Mouse (Mus musculus) myocyte (in vitro differentiated cells): ENCODE data around the gene Gm20388. TPM values are rescaled to one million over a fixed set of nuclear protein-coding genes. Genes with fewer than 3 reads are reported as not detected.
"Not testable (repeated sequence)": the region's sequence is repeated elsewhere in the genome, so short reads cannot be mapped to it uniquely, and the experiment has no call there.

Experiments
- H3K27me3 ChIP-seq: one replicate; pipeline ENCODE4 v1.6.1; 2011; ENCODE audit not compliant: control insufficient read depth, insufficient read depth, insufficient read length
- H3K36me3 ChIP-seq: one replicate; pipeline ENCODE4 v1.6.1; 2011; ENCODE audit not compliant: control insufficient read depth, insufficient read depth
- H3K4me2 ChIP-seq: one replicate; pipeline ENCODE4 v1.6.1; 2011; ENCODE audit warnings: low read depth, control low read depth
- H3K4me3 ChIP-seq: one replicate; pipeline ENCODE4 v1.5.1; 2011; ENCODE audit warnings: mild to moderate bottlenecking, control low read depth, moderate library complexity
- H3K79me2 ChIP-seq: one replicate; pipeline ENCODE4 v1.6.1; 2011; ENCODE audit not compliant: control insufficient read depth, insufficient read depth
- H3ac ChIP-seq: one replicate; pipeline ENCODE4 v1.6.1; 2011; ENCODE audit not compliant: control insufficient read depth, insufficient read length
- CEBPB ChIP-seq: IDR thresholded peaks from 2 replicates; pipeline ENCODE4 v1.6.1; 2011; ENCODE audit warnings: mild to moderate bottlenecking, moderate library complexity; ENCODE audit not compliant: poor library complexity, insufficient read depth, severe bottlenecking
- E2F4 ChIP-seq: IDR thresholded peaks from one replicate; pipeline ENCODE4 v1.6.1; 2011; ENCODE audit warnings: mild to moderate bottlenecking, control low read depth, moderate library complexity; ENCODE audit not compliant: insufficient read depth
- MAX ChIP-seq: IDR thresholded peaks from one replicate; pipeline ENCODE4 v1.6.1; 2011; ENCODE audit warnings: low read depth, mild to moderate bottlenecking, control low read depth
- MYOD1 ChIP-seq, 3 experiments: IDR thresholded peaks; one replicate each; pipeline ENCODE4 v1.6.1; 2011; ENCODE audit warnings: control low read depth in 2 of 3, low read depth in 2 of 3, mild to moderate bottlenecking in 2 of 3, moderate library complexity in 1 of 3; ENCODE audit not compliant: insufficient read length in 2 of 3, control insufficient read depth in 1 of 3
- MYOG ChIP-seq, 3 experiments: IDR thresholded peaks; one replicate each; pipeline ENCODE4 v1.6.1; 2011; ENCODE audit warnings: control low read depth in 2 of 3, low read depth in 2 of 3, mild to moderate bottlenecking in 2 of 3; ENCODE audit not compliant: insufficient read length in 2 of 3, control insufficient read depth in 1 of 3, insufficient read depth in 1 of 3
- POLR2A ChIP-seq: IDR thresholded peaks from one replicate; pipeline ENCODE4 v1.6.1; 2011; ENCODE audit warnings: low read depth, mild to moderate bottlenecking, control low read depth, moderate library complexity; ENCODE audit not compliant: insufficient read length
- POLR2AphosphoS2 ChIP-seq: IDR thresholded peaks from one replicate; pipeline ENCODE4 v1.6.1; 2011; ENCODE audit warnings: low read depth, control low read depth; ENCODE audit not compliant: insufficient read length
- REST ChIP-seq: IDR thresholded peaks from one replicate; pipeline ENCODE4 v1.6.1; 2011; ENCODE audit warnings: mild to moderate bottlenecking, control low read depth, moderate library complexity; ENCODE audit not compliant: insufficient read depth, insufficient read length
- SRF ChIP-seq: IDR thresholded peaks from one replicate; pipeline ENCODE4 v1.6.1; 2011; ENCODE audit warnings: low read depth; ENCODE audit not compliant: control insufficient read depth, insufficient read length
- TCF12 ChIP-seq: IDR thresholded peaks from one replicate; pipeline ENCODE4 v1.6.1; 2011; ENCODE audit warnings: mild to moderate bottlenecking, control low read depth; ENCODE audit not compliant: poor library complexity, insufficient read depth, severe bottlenecking
- TCF3 ChIP-seq: IDR thresholded peaks from one replicate; pipeline ENCODE4 v1.6.1; 2011; ENCODE audit warnings: low read depth, control low read depth; ENCODE audit not compliant: insufficient read length
- USF1 ChIP-seq: IDR thresholded peaks from one replicate; pipeline ENCODE4 v1.6.1; 2011; ENCODE audit warnings: low read depth, mild to moderate bottlenecking, control low read depth, moderate library complexity
- polyA plus RNA-seq: library from polyadenylated mRNA; unstranded; fragments of >200 nt; fragmentation: generic; extraction: Trizol; gene quantifications from one replicate; pipeline ENCODE4 v1.2.1, GENCODE M21; 2012; ENCODE audit warnings: missing spikeins

Gm20388 gene
- polyA plus RNA-seq, 1 experiment, result 15.3 TPM

- Histone ChIP-seq H3K79me2 (no peaks in the 10 kb centered on the region), H3K27me3 (no peaks in the 10 kb centered on the region), H3K4me3 (no peak overlapping the region), H3K36me3 (no peaks in the 10 kb centered on the region), H3K4me2 (no peak overlapping the region), H3ac (no peak overlapping the region)
- TF ChIP-seq SRF, result no peak
- TF ChIP-seq MYOD1 (IDR thresholded peaks at IDR 0.05; ENCODE audit: control insufficient read depth in 1 of 3, insufficient read length in 2 of 3, low read depth in 2 of 3), result no peak
- no peak for TF ChIP-seq USF1
- TF ChIP-seq TCF3, result no peak
- no peak for TF ChIP-seq TCF12
- TF ChIP-seq MAX, result no peak
- no peak for TF ChIP-seq POLR2AphosphoS2
- no peak for TF ChIP-seq E2F4
- no peak for TF ChIP-seq REST
Observed at GRCm38 (mm10) chr8:123274447-123274846, 3363.8 kb downstream of the Gm20388 start.

GRCm38 (mm10) chr8:123275096-123275495 is 3364.5 kb downstream of the Gm20388 start:
- Histone ChIP-seq H3ac (no peak overlapping the region), H3K27me3 (no peaks in the 10 kb centered on the region), H3K36me3 (no peaks in the 10 kb centered on the region), H3K4me3 (no peak overlapping the region), H3K79me2 (no peaks in the 10 kb centered on the region), H3K4me2 (no peak overlapping the region)
- TF ChIP-seq SRF (no peak), CEBPB (no peak)

GRCm38 (mm10) chr8:123278445-123278844 is 3367.8 kb downstream of the Gm20388 start:
- Histone ChIP-seq H3K4me2 (no peak overlapping the region), H3K36me3 (no peaks in the 10 kb centered on the region)

GRCm38 (mm10) chr8:123279828-123280227 is 3369.2 kb downstream of the Gm20388 start:
- Histone ChIP-seq H3ac (no peak overlapping the region), H3K4me2 (no peak overlapping the region), H3K36me3 (no peaks in the 10 kb centered on the region), H3K4me3 (no peak overlapping the region), H3K79me2 (no peaks in the 10 kb centered on the region), H3K27me3 (no peaks in the 10 kb centered on the region)
- TF ChIP-seq MYOD1 (IDR thresholded peaks at IDR 0.05; ENCODE audit: control insufficient read depth in 1 of 3, insufficient read length in 2 of 3, low read depth in 2 of 3) (no peak), TCF12 (no peak), E2F4 (no peak), MAX (no peak), REST (no peak), SRF (no peak), CEBPB (no peak), POLR2AphosphoS2 (no peak), MYOG (IDR thresholded peaks at IDR 0.05; ENCODE audit: control insufficient read depth in 1 of 3, insufficient read depth in 1 of 3, insufficient read length in 2 of 3, low read depth in 2 of 3) (no peak), USF1 (no peak), POLR2A (no peak), TCF3 (no peak)

More at GRCm38 (mm10) chr8:123278445-123278844, 3367.8 kb downstream of the Gm20388 start:
- H3K79me2 ChIP-seq, result no peaks in the 10 kb centered on the region
- H3K27me3 ChIP-seq, result no peaks in the 10 kb centered on the region
- TF ChIP-seq POLR2AphosphoS2 (no peak), E2F4 (no peak), TCF3 (no peak), MAX (no peak), CEBPB (no peak), USF1 (no peak), TCF12 (no peak), MYOD1 (IDR thresholded peaks at IDR 0.05; ENCODE audit: control insufficient read depth in 1 of 3, insufficient read length in 2 of 3, low read depth in 2 of 3) (no peak), REST (no peak), SRF (no peak), MYOG (IDR thresholded peaks at IDR 0.05; ENCODE audit: control insufficient read depth in 1 of 3, insufficient read depth in 1 of 3, insufficient read length in 2 of 3, low read depth in 2 of 3) (no peak), POLR2A (no peak)
- H3K4me3 ChIP-seq, result no peak overlapping the region
- no peak overlapping the region for H3ac ChIP-seq

- no peak overlapping the region for H3ac ChIP-seq
- no peaks in the 10 kb centered on the region for H3K36me3 ChIP-seq
- no peaks in the 10 kb centered on the region for H3K27me3 ChIP-seq
- no peak for TF ChIP-seq USF1
- no peak for TF ChIP-seq TCF3
- TF ChIP-seq MYOG (IDR thresholded peaks at IDR 0.05; ENCODE audit: control insufficient read depth in 1 of 3, insufficient read depth in 1 of 3, insufficient read length in 2 of 3, low read depth in 2 of 3), result no peak
- TF ChIP-seq MYOD1 (IDR thresholded peaks at IDR 0.05; ENCODE audit: control insufficient read depth in 1 of 3, insufficient read length in 2 of 3, low read depth in 2 of 3), result no peak
- TF ChIP-seq POLR2AphosphoS2, result no peak
- TF ChIP-seq POLR2A, result no peak
- TF ChIP-seq E2F4, result no peak
- TF ChIP-seq CEBPB, result no peak
- TF ChIP-seq SRF, result no peak
- TF ChIP-seq TCF12, result no peak
- TF ChIP-seq MAX, result no peak
- TF ChIP-seq REST, result no peak
- H3K79me2 ChIP-seq, result no peaks in the 10 kb centered on the region
- no peak overlapping the region for H3K4me3 ChIP-seq
- no peak overlapping the region for H3K4me2 ChIP-seq
Observed at GRCm38 (mm10) chr8:123280302-123281094, 3369.9 kb downstream of the Gm20388 start.

- H3ac ChIP-seq, H3K36me3 ChIP-seq, H3K79me2 ChIP-seq, H3K4me2 ChIP-seq, H3K27me3 ChIP-seq, H3K4me3 ChIP-seq: not testable (repeated sequence)
Observed at GRCm38 (mm10) chr8:123282994-123283393, 3372.4 kb downstream of the Gm20388 start.
